Mouse (Mus musculus): ENCODE measurements around the gene Zfand4. TPM values are rescaled to one million over a fixed set of nuclear protein-coding genes. Genes with fewer than 3 reads are reported as not detected.

The Zfand4 gene
- polyA plus RNA-seq, 1 experiment = 8.0 TPM

DNA sequence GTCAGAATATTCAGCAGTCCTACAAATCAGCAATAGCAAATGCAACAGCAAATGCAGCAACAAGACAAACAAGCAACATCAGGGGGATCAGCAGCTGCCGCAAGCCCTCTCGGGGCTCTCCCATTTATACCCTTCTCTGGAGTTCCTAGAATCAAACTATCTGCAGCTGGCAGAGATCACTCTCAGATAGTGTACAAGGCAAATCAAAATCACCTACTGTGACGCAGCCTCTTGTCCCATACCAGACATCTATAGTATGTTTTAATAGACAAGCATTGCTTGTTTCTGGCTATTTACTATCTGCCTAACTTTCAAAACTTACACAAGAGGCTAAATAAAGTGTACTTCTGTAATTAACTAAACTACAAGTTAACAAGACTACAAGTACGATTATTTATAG lies 98.0 kb downstream of the Zfand4 start:
- 89% methylated on average over 4 of the region's 4 CpGs for WGBS
- Histone ChIP-seq H3K27me3 (ENCODE audit: control insufficient read depth, insufficient read depth, low read length) (no peaks in the 10 kb centered on the region), H3K27ac (ENCODE audit: insufficient read depth, low read length) (no peak overlapping the region), H3K4me3 (replicated peaks; ENCODE audit: insufficient read depth, low read depth, low read length) (no peak overlapping the region), H3K4me1 (ENCODE audit: control insufficient read depth, insufficient read depth, low read length) (peaks cover 7% of the 10 kb centered on the region)
- no peak for DNase-seq
- TF ChIP-seq POLR2A (IDR thresholded peaks at IDR 0.05; ENCODE audit: borderline replicate concordance, insufficient read depth, low read length) (no peak), CTCF (IDR thresholded peaks at IDR 0.05; ENCODE audit: borderline replicate concordance, insufficient read depth, low read depth, low read length) (no peak)

DNA sequence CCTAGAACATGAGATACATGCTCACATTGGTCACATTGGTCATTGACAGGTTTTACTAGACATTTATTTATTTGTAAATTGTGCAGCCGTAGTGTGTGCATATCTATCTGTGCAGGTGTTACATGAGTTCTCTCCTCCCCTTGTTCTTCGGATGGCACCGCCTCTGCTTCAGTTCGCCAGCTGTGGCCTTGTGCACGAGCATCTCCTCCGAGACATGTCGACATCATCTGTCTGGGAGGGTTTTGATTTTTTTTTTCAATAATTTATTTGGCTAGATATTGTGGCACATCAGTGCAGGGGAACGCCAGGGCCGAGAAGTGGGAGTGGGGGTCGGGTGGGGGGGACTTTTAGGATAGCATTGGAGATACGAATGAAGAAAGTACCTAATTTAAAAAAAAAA lies 103.9 kb downstream of the Zfand4 start:
- Histone ChIP-seq H3K27me3 (ENCODE audit: control insufficient read depth, insufficient read depth, low read length) (no peaks in the 10 kb centered on the region), H3K4me3 (replicated peaks; ENCODE audit: insufficient read depth, low read depth, low read length) (no peak overlapping the region), H3K4me1 (ENCODE audit: control insufficient read depth, insufficient read depth, low read length) (peaks cover 24% of the 10 kb centered on the region), H3K27ac (ENCODE audit: insufficient read depth, low read length) (no peak overlapping the region)
- 84% methylated on average over 11 of the region's 11 CpGs for WGBS
- DNase-seq = no peak
- no peak for TF ChIP-seq CTCF (IDR thresholded peaks at IDR 0.05; ENCODE audit: borderline replicate concordance, insufficient read depth, low read depth, low read length)
- TF ChIP-seq POLR2A (IDR thresholded peaks at IDR 0.05; ENCODE audit: borderline replicate concordance, insufficient read depth, low read length) = no peak

DNA sequence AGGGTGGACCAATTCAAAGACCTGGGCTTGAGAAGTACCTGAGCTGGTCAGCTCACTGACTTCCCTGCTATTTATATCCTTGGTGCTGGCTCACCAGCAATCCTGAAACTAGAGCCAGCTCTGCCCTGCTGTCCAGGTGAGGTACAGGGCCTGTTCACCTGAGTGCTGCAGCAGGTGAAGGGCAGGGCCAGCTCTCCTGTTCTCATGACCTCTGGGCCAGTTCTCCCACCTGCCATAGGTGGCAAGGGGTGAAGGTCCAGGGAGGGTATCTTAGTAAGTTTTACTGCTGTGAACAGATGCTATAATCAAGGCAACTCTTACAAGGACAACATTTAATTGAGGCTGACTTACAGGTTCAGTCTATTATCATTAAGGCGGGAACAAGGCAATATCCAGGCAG lies 105.8 kb downstream of the Zfand4 start:
- Histone ChIP-seq H3K4me3 (replicated peaks; ENCODE audit: insufficient read depth, low read depth, low read length) (no peak overlapping the region), H3K27ac (ENCODE audit: insufficient read depth, low read length) (no peak overlapping the region), H3K4me1 (ENCODE audit: control insufficient read depth, insufficient read depth, low read length) (peaks cover 24% of the 10 kb centered on the region), H3K27me3 (ENCODE audit: control insufficient read depth, insufficient read depth, low read length) (no peaks in the 10 kb centered on the region)
- DNase-seq = no peak
- 100% methylated on average over 1 of the region's 1 CpGs for WGBS
- TF ChIP-seq CTCF (IDR thresholded peaks at IDR 0.05; ENCODE audit: borderline replicate concordance, insufficient read depth, low read depth, low read length) (no peak), POLR2A (IDR thresholded peaks at IDR 0.05; ENCODE audit: borderline replicate concordance, insufficient read depth, low read length) (no peak)

DNA sequence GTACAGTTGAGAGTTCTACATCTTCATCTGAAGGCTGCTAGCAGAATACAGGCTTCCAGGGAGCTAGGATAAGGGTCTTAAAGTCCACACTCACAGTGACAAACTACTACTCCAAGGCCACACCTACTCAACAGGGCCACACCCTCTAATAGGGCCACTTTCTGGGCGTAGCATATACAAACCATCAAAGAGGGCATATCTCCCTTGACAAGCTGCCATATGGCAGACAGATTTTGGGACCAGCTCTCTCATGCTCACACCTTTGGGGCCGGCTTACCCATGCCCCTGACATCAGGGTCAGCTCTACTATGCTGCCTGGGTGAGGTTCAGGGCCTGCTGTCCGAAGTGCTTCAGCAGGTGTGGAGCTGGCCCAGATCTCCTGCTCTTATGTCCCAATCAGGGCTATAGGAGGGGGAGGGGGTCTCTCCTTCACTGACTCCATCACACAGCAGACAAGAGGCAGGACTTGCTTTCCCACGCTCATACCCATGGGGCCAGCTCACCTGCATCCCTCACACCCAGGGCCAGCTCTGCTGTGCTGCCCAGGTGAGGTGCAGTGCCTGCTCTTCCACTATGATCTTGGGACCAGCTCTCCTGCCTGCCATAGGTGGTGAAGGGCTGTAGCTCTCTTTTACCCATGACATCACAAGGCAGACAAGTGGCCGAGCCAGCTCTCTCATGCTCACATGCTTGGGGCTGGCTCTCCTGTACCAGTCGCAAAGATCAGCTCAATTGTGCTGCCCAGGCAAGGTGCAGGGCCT lies 106.4 kb downstream of the Zfand4 start:
- H3K4me1 ChIP-seq (ENCODE audit: control insufficient read depth, insufficient read depth, low read length) = peaks cover 24% of the 10 kb centered on the region
- no peak overlapping the region for H3K4me3 ChIP-seq (replicated peaks; ENCODE audit: insufficient read depth, low read depth, low read length)
- TF ChIP-seq CTCF (IDR thresholded peaks at IDR 0.05; ENCODE audit: borderline replicate concordance, insufficient read depth, low read depth, low read length) (no peak), POLR2A (IDR thresholded peaks at IDR 0.05; ENCODE audit: borderline replicate concordance, insufficient read depth, low read length) (no peak)
- H3K27me3 ChIP-seq (ENCODE audit: control insufficient read depth, insufficient read depth, low read length) = no peaks in the 10 kb centered on the region
- WGBS = 68% methylated on average over 6 of the region's 6 CpGs
- no peak overlapping the region for H3K27ac ChIP-seq (ENCODE audit: insufficient read depth, low read length)
- DNase-seq = no peak

DNA sequence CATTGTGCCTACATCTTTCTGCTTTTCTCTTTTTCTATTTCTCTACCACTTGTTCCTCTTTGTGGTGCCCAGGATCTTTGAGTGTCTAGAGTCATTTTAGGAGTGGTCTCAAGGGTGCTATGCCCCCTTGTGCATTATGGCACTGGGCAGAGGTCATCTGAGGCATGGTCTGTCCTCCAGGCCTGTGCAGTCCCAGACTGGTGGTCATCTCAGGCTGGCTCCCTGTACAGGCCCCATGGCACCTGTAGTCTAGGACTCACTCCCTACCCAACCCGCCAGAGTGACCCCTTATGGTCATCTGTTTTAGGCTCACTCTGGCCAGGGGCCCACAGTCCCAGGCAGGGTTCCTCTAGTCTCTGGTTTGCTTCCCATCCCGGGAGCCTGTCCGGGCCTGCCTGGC lies 107.5 kb downstream of the Zfand4 start:
- WGBS = 43% methylated on average over 3 of the region's 3 CpGs
- no peak for DNase-seq
- H3K27me3 ChIP-seq (ENCODE audit: control insufficient read depth, insufficient read depth, low read length) = no peaks in the 10 kb centered on the region
- peaks cover 24% of the 10 kb centered on the region for H3K4me1 ChIP-seq (ENCODE audit: control insufficient read depth, insufficient read depth, low read length)
- no peak overlapping the region for H3K4me3 ChIP-seq (replicated peaks; ENCODE audit: insufficient read depth, low read depth, low read length)
- TF ChIP-seq POLR2A (IDR thresholded peaks at IDR 0.05; ENCODE audit: borderline replicate concordance, insufficient read depth, low read length) (no peak), CTCF (IDR thresholded peaks at IDR 0.05; ENCODE audit: borderline replicate concordance, insufficient read depth, low read depth, low read length) (no peak)
- H3K27ac ChIP-seq (ENCODE audit: insufficient read depth, low read length) = no peak overlapping the region

DNA sequence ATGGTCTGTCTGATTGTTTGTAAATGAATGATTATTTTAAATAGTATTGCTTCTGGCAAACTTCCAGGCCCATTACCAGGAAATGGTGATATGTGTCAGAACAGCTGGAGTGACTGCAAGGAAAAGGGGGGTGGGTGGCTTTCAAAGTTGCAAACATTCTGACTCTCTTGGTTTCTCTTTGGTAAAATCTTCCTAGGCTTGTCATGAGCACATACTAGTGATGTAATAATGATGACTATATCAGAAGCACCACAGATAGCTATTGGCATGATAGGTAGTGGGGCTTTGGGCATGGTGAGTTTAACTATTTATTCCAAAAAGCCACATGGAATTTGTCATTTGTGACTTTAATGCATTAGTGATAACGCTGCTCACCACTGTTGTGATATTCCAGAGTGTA lies 110.1 kb downstream of the Zfand4 start:
- 89% methylated on average over 1 of the region's 1 CpGs for WGBS
- no peak for TF ChIP-seq CTCF (IDR thresholded peaks at IDR 0.05; ENCODE audit: borderline replicate concordance, insufficient read depth, low read depth, low read length)
- no peak for TF ChIP-seq POLR2A (IDR thresholded peaks at IDR 0.05; ENCODE audit: borderline replicate concordance, insufficient read depth, low read length)
- Histone ChIP-seq H3K4me3 (replicated peaks; ENCODE audit: insufficient read depth, low read depth, low read length) (no peak overlapping the region), H3K27ac (ENCODE audit: insufficient read depth, low read length) (no peak overlapping the region), H3K27me3 (ENCODE audit: control insufficient read depth, insufficient read depth, low read length) (no peaks in the 10 kb centered on the region), H3K4me1 (ENCODE audit: control insufficient read depth, insufficient read depth, low read length) (peaks cover 24% of the 10 kb centered on the region)
- DNase-seq = no peak

DNA sequence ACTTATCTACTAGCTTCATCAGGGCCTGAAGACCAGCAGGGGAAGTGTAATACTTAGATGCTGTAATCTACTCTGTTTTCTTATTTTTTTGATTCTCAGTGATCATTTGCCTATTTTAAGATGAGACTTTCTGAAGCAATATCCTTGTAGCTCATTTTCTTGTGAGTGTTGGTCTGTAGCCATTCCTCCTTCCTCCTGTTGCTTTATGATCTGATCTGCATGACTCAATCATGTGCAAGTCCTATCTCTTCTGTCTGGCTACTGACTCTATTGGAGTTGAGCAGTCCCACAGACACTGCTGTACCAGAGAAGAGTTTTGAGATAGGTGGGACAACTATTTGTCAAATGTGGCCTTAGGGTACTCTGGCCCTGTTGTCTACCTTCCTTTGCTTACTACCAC lies 110.6 kb downstream of the Zfand4 start:
- no peak for DNase-seq
- Histone ChIP-seq H3K4me1 (ENCODE audit: control insufficient read depth, insufficient read depth, low read length) (peaks cover 23% of the 10 kb centered on the region), H3K27ac (ENCODE audit: insufficient read depth, low read length) (no peak overlapping the region), H3K27me3 (ENCODE audit: control insufficient read depth, insufficient read depth, low read length) (no peaks in the 10 kb centered on the region), H3K4me3 (replicated peaks; ENCODE audit: insufficient read depth, low read depth, low read length) (no peak overlapping the region)
- no peak for TF ChIP-seq POLR2A (IDR thresholded peaks at IDR 0.05; ENCODE audit: borderline replicate concordance, insufficient read depth, low read length)
- no peak for TF ChIP-seq CTCF (IDR thresholded peaks at IDR 0.05; ENCODE audit: borderline replicate concordance, insufficient read depth, low read depth, low read length)

DNA sequence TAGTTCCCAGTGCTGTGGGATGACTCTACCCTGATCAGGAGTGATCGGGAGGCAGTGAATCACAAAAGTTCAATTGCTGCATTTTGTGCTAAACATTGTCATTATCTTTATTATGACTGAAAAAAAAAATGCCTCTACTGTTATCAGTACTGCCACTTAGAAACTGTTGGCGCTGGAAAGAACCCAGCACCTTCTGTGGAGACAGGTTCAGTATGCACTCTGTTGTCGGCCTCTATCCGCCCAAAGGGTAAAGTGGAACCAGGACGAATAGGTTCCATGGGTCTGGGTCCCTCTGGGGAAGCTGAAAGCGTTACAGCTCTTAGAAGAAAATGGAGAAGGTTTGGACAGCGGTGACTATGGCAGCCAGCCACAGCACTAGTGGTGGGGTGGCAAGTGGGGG lies 114.9 kb downstream of the Zfand4 start:
- H3K4me3 ChIP-seq (replicated peaks; ENCODE audit: insufficient read depth, low read depth, low read length) = no peak overlapping the region
- H3K27me3 ChIP-seq (ENCODE audit: control insufficient read depth, insufficient read depth, low read length) = no peaks in the 10 kb centered on the region
- no peak for DNase-seq
- 89% methylated on average over 7 of the region's 7 CpGs for WGBS
- H3K27ac ChIP-seq (ENCODE audit: insufficient read depth, low read length) = no peak overlapping the region
- peaks cover 4% of the 10 kb centered on the region for H3K4me1 ChIP-seq (ENCODE audit: control insufficient read depth, insufficient read depth, low read length)
- no peak for TF ChIP-seq POLR2A (IDR thresholded peaks at IDR 0.05; ENCODE audit: borderline replicate concordance, insufficient read depth, low read length)
- TF ChIP-seq CTCF (IDR thresholded peaks at IDR 0.05; ENCODE audit: borderline replicate concordance, insufficient read depth, low read depth, low read length) = no peak

Other genes starting within 250 kb of the Zfand4 start
- gene Tmcc1, start 70.7 kb upstream of the Zfand4 start, polyA plus RNA-seq (2012; rRNA removed) = 54.9 and 55.8 TPM in 2 replicates
- 316 and 337 TPM in 2 replicates for gene Washc2, start 56.2 kb upstream of the Zfand4 start, polyA plus RNA-seq (2012; rRNA removed)
- 80.9 and 84.5 TPM in 2 replicates for gene March8, start 73.8 kb downstream of the Zfand4 start, polyA plus RNA-seq (2012; rRNA removed)
- gene Alox5, start 197.0 kb downstream of the Zfand4 start, polyA plus RNA-seq (2012; rRNA removed) = 0.74 and 0.84 TPM in 2 replicates
- gene Olfr211, start 224.9 kb downstream of the Zfand4 start, polyA plus RNA-seq (2012; rRNA removed) = not detected in 2 replicates
- gene Olfr212, start 242.3 kb downstream of the Zfand4 start, polyA plus RNA-seq (2012; rRNA removed) = 0.03 TPM in 1 of 2 replicates, not detected in the other

Measured in cerebellum, adult 2 months (tissue).